ENCODE assay signal across 8 mouse cellular contexts in genomic region chr11:111652882-111653281, GRCm38 (mm10).
DNase-seq lines count a peak whose midpoint lies in the region; ATAC-seq and TF ChIP-seq lines count a peak whose summit lies in the region.

No protein-coding gene starts in this region.

- H3K36me3 ChIP-seq in hindbrain, embryonic 10.5 days: no peaks in the 10 kb centered on the region
- no peaks in the 10 kb centered on the region for H3K36me3 ChIP-seq in hindbrain, embryonic 12.5 days
- no peaks in the 10 kb centered on the region for H3K36me3 ChIP-seq in forebrain, postnatal 0 days (ENCODE audit: insufficient read depth)
- no peaks in the 10 kb centered on the region for H3K36me3 ChIP-seq in neural tube, embryonic 11.5 days (ENCODE audit: control insufficient read depth, insufficient read depth, low read length)

- intact Hi-C loops in gastrocnemius, postnatal 14 days (cut with DNase I; ENCODE audit: low total_unique reads): no loop called here

- H3K4me3 ChIP-seq in hindbrain, embryonic 10.5 days: no peak overlapping the region
- H3K4me3 ChIP-seq in hindbrain, embryonic 12.5 days: no peak overlapping the region
- no peak overlapping the region for H3K4me3 ChIP-seq in forebrain, postnatal 0 days (ENCODE audit: low read depth, low read length)
- no peak overlapping the region for H3K4me3 ChIP-seq in neural tube, embryonic 11.5 days (ENCODE audit: low read depth, low read length)

- TF ChIP-seq CTCF in forebrain, postnatal 0 days (IDR thresholded peaks at IDR 0.05; ENCODE audit: low read depth): peak; percentile 88

- no peak overlapping the region for H3K9ac ChIP-seq in hindbrain, embryonic 12.5 days
- no peak overlapping the region for H3K9ac ChIP-seq in forebrain, postnatal 0 days
- no peak overlapping the region for H3K9ac ChIP-seq in neural tube, embryonic 11.5 days (ENCODE audit: low read length)

- H3K4me2 ChIP-seq in hindbrain, embryonic 12.5 days (replicated peaks): no peak overlapping the region
- H3K4me2 ChIP-seq in forebrain, postnatal 0 days (ENCODE audit: low read depth): no peak overlapping the region
- H3K4me2 ChIP-seq in neural tube, embryonic 11.5 days (ENCODE audit: low read depth): no peak overlapping the region

- peak; percentile 23 for DNase-seq in hindbrain, embryonic 10.5 days (ENCODE audit: low spot score)
- peak; percentile 26 for DNase-seq in thymus, postnatal 0 days (ENCODE audit: low spot score)
- no peak for DNase-seq in thymus, adult 18-20 months
- peak; percentile 83 for DNase-seq in forebrain, postnatal 0 days
- peak; percentile 67 for DNase-seq in neural tube, embryonic 11.5 days (ENCODE audit: low spot score)
- no peak for DNase-seq in gastrocnemius, postnatal 14 days

- H3K4me1 ChIP-seq in hindbrain, embryonic 10.5 days (replicated peaks): peaks cover 4% of the 10 kb centered on the region; the same call in 1 of the 2 replicates
- H3K4me1 ChIP-seq in hindbrain, embryonic 12.5 days: 0 out of 2 replicates have a peak, but pooled peaks cover 2% of the 10 kb centered on the region
- H3K4me1 ChIP-seq in forebrain, postnatal 0 days (ENCODE audit: insufficient read depth): no peaks in the 10 kb centered on the region
- H3K4me1 ChIP-seq in neural tube, embryonic 11.5 days (ENCODE audit: control insufficient read depth, insufficient read depth, low read length): no peaks in the 10 kb centered on the region

- no peaks in the 10 kb centered on the region for H3K27me3 ChIP-seq in hindbrain, embryonic 10.5 days (ENCODE audit: insufficient read depth, poor library complexity, severe bottlenecking)
- H3K27me3 ChIP-seq in hindbrain, embryonic 12.5 days: no peaks in the 10 kb centered on the region
- H3K27me3 ChIP-seq in forebrain, postnatal 0 days (ENCODE audit: insufficient read depth, low read length): no peaks in the 10 kb centered on the region
- H3K27me3 ChIP-seq in neural tube, embryonic 11.5 days (ENCODE audit: control insufficient read depth, insufficient read depth, low read length): no peaks in the 10 kb centered on the region

- H3K27ac ChIP-seq in hindbrain, embryonic 10.5 days: no peak overlapping the region
- H3K27ac ChIP-seq in hindbrain, embryonic 12.5 days: no peak overlapping the region
- no peak overlapping the region for H3K27ac ChIP-seq in forebrain, postnatal 0 days (ENCODE audit: low read depth, low read length)
- no peak overlapping the region for H3K27ac ChIP-seq in neural tube, embryonic 11.5 days (ENCODE audit: low read depth, low read length)

- no peak for ATAC-seq in hindbrain, embryonic 12.5 days (ENCODE audit: low FRiP score)
- no peak for ATAC-seq in forebrain, postnatal 0 days
- no peak for ATAC-seq in neural tube, embryonic 11.5 days (ENCODE audit: insufficient read depth, low FRiP score, low TSS enrichment)
- ATAC-seq in cerebellum, adult (ENCODE audit: insufficient number of reproducible peaks, low FRiP score, low TSS enrichment): no peak

- 57% methylated on average over 3 of the region's 3 CpGs for WGBS in hindbrain, embryonic 10.5 days
- 57% methylated on average over 3 of the region's 3 CpGs for WGBS in hindbrain, embryonic 12.5 days
- 25% methylated on average over 3 of the region's 3 CpGs for WGBS in forebrain, postnatal 0 days
- WGBS in neural tube, embryonic 11.5 days: 56% methylated on average over 3 of the region's 3 CpGs

- H3K9me3 ChIP-seq in hindbrain, embryonic 10.5 days: peaks cover 7% of the 10 kb centered on the region; the same call in 1 of the 2 replicates
- H3K9me3 ChIP-seq in hindbrain, embryonic 12.5 days (replicated peaks): no peaks in the 10 kb centered on the region
- no peaks in the 10 kb centered on the region for H3K9me3 ChIP-seq in forebrain, postnatal 0 days (ENCODE audit: low read length)
- no peaks in the 10 kb centered on the region for H3K9me3 ChIP-seq in neural tube, embryonic 11.5 days (ENCODE audit: control insufficient read depth, low read length)

Comparison
In these comparisons a context has a peak if more than half of its experiments do, and no peak if none do; other contexts are left out.
1. DNase-seq: peak in hindbrain, embryonic 10.5 days (single experiment), thymus, postnatal 0 days (single experiment), forebrain, postnatal 0 days (single experiment) and neural tube, embryonic 11.5 days (single experiment); none in thymus, adult 18-20 months (0 of 2) and gastrocnemius, postnatal 14 days (single experiment).